Mouse (Mus musculus): ENCODE measurements around the gene Cdc42ep4. TPM values are rescaled to one million over a fixed set of nuclear protein-coding genes. Genes with fewer than 3 reads are reported as not detected.
A peak's percentile ranks its signal among the peaks of the same experiment; 100 is the strongest.

The Cdc42ep4 gene
- polyA plus RNA-seq, 1 experiment = 13.3 TPM

GRCm38 (mm10) chr11:113683627-113683956, 68.1 kb downstream of the Cdc42ep4 start:
- TF ChIP-seq MYOG (IDR thresholded peaks at IDR 0.05; ENCODE audit: control insufficient read depth in 1 of 3, insufficient read depth in 1 of 3, insufficient read length in 2 of 3, low read depth in 2 of 3) (peak in 1 of 3 experiments; percentile 28), TCF3 (IDR thresholded peaks at IDR 0.05; ENCODE audit: insufficient read length, low read depth) (no peak), MYOD1 (IDR thresholded peaks at IDR 0.05; ENCODE audit: control insufficient read depth in 1 of 3, insufficient read length in 2 of 3, low read depth in 2 of 3) (peak in 1 of 3 experiments; percentile 0)
- Histone ChIP-seq H3K27me3 (ENCODE audit: control insufficient read depth, insufficient read depth, insufficient read length) (no peaks in the 10 kb centered on the region), H3K4me2 (ENCODE audit: low read depth) (no peak overlapping the region), H3K36me3 (ENCODE audit: control insufficient read depth, insufficient read depth) (peaks cover 9% of the 10 kb centered on the region), H3K79me2 (ENCODE audit: control insufficient read depth, insufficient read depth) (peaks cover 71% of the 10 kb centered on the region), H3ac (ENCODE audit: control insufficient read depth, insufficient read length) (peak overlapping the region; percentile 93), H3K4me3 (peak overlapping the region; percentile 83)

GRCm38 (mm10) chr11:113682897-113683626, 68.6 kb downstream of the Cdc42ep4 start:
- Histone ChIP-seq H3K4me2 (ENCODE audit: low read depth) (peak overlapping the region; percentile 99), H3K4me3 (peak overlapping the region; percentile 83), H3K27me3 (ENCODE audit: control insufficient read depth, insufficient read depth, insufficient read length) (no peaks in the 10 kb centered on the region), H3ac (ENCODE audit: control insufficient read depth, insufficient read length) (peak overlapping the region; percentile 93), H3K36me3 (ENCODE audit: control insufficient read depth, insufficient read depth) (peaks cover 9% of the 10 kb centered on the region), H3K79me2 (ENCODE audit: control insufficient read depth, insufficient read depth) (peaks cover 76% of the 10 kb centered on the region)
- TF ChIP-seq POLR2A (IDR thresholded peaks at IDR 0.05; ENCODE audit: insufficient read length, low read depth) = peak; percentile 17
- no peak for TF ChIP-seq MAX (IDR thresholded peaks at IDR 0.05; ENCODE audit: low read depth)
- TF ChIP-seq SRF (IDR thresholded peaks at IDR 0.05; ENCODE audit: control insufficient read depth, insufficient read length, low read depth) = no peak
- TF ChIP-seq CEBPB (IDR thresholded peaks at IDR 0.05; ENCODE audit: insufficient read depth, poor library complexity, severe bottlenecking) = no peak
- no peak for TF ChIP-seq E2F4 (IDR thresholded peaks at IDR 0.05; ENCODE audit: insufficient read depth)
- peak in 2 of 3 experiments; percentile 34 to 75 for TF ChIP-seq MYOD1 (IDR thresholded peaks at IDR 0.05; ENCODE audit: control insufficient read depth in 1 of 3, insufficient read length in 2 of 3, low read depth in 2 of 3)
- peak in 1 of 3 experiments; percentile 23 for TF ChIP-seq MYOG (IDR thresholded peaks at IDR 0.05; ENCODE audit: control insufficient read depth in 1 of 3, insufficient read depth in 1 of 3, insufficient read length in 2 of 3, low read depth in 2 of 3)

- peak; percentile 17 for TF ChIP-seq USF1 (IDR thresholded peaks at IDR 0.05; ENCODE audit: low read depth)
- no peak for TF ChIP-seq POLR2AphosphoS2 (IDR thresholded peaks at IDR 0.05; ENCODE audit: insufficient read length, low read depth)
- TF ChIP-seq CEBPB (IDR thresholded peaks at IDR 0.05; ENCODE audit: insufficient read depth, poor library complexity, severe bottlenecking) = no peak
- H3K36me3 ChIP-seq (ENCODE audit: control insufficient read depth, insufficient read depth) = peaks cover 2% of the 10 kb centered on the region
- peak overlapping the region; percentile 83 for H3K4me3 ChIP-seq
- H3ac ChIP-seq (ENCODE audit: control insufficient read depth, insufficient read length) = no peak overlapping the region
- peak overlapping the region; percentile 99 for H3K4me2 ChIP-seq (ENCODE audit: low read depth)
- no peaks in the 10 kb centered on the region for H3K27me3 ChIP-seq (ENCODE audit: control insufficient read depth, insufficient read depth, insufficient read length)
- peaks cover 86% of the 10 kb centered on the region for H3K79me2 ChIP-seq (ENCODE audit: control insufficient read depth, insufficient read depth)
Measured at GRCm38 (mm10) chr11:113681979-113682378, 69.7 kb downstream of the Cdc42ep4 start.

GRCm38 (mm10) chr11:113680954-113681353, 70.7 kb downstream of the Cdc42ep4 start:
- H3K4me3 ChIP-seq = no peak overlapping the region
- no peaks in the 10 kb centered on the region for H3K27me3 ChIP-seq (ENCODE audit: control insufficient read depth, insufficient read depth, insufficient read length)
- no peak overlapping the region for H3ac ChIP-seq (ENCODE audit: control insufficient read depth, insufficient read length)
- H3K79me2 ChIP-seq (ENCODE audit: control insufficient read depth, insufficient read depth) = peaks cover 90% of the 10 kb centered on the region
- peaks cover 3% of the 10 kb centered on the region for H3K36me3 ChIP-seq (ENCODE audit: control insufficient read depth, insufficient read depth)
- peak in 2 of 3 experiments; percentile 43 to 74 for TF ChIP-seq MYOD1 (IDR thresholded peaks at IDR 0.05; ENCODE audit: control insufficient read depth in 1 of 3, insufficient read length in 2 of 3, low read depth in 2 of 3)
- no peak for TF ChIP-seq POLR2A (IDR thresholded peaks at IDR 0.05; ENCODE audit: insufficient read length, low read depth)
- TF ChIP-seq MYOG (IDR thresholded peaks at IDR 0.05; ENCODE audit: control insufficient read depth in 1 of 3, insufficient read depth in 1 of 3, insufficient read length in 2 of 3, low read depth in 2 of 3) = peak in 2 of 3 experiments; percentile 29 to 73
- no peak for TF ChIP-seq REST (IDR thresholded peaks at IDR 0.05; ENCODE audit: insufficient read depth, insufficient read length)
- H3K4me2 ChIP-seq (ENCODE audit: low read depth) = peak overlapping the region; percentile 99

- H3K79me2 ChIP-seq (ENCODE audit: control insufficient read depth, insufficient read depth) = peaks cover 99% of the 10 kb centered on the region
- H3K36me3 ChIP-seq (ENCODE audit: control insufficient read depth, insufficient read depth) = peaks cover 3% of the 10 kb centered on the region
- H3K27me3 ChIP-seq (ENCODE audit: control insufficient read depth, insufficient read depth, insufficient read length) = no peaks in the 10 kb centered on the region
- no peak overlapping the region for H3ac ChIP-seq (ENCODE audit: control insufficient read depth, insufficient read length)
- H3K4me2 ChIP-seq (ENCODE audit: low read depth) = no peak overlapping the region
- no peak overlapping the region for H3K4me3 ChIP-seq
- TF ChIP-seq POLR2A (IDR thresholded peaks at IDR 0.05; ENCODE audit: insufficient read length, low read depth) (no peak), E2F4 (IDR thresholded peaks at IDR 0.05; ENCODE audit: insufficient read depth) (no peak), MYOD1 (IDR thresholded peaks at IDR 0.05; ENCODE audit: control insufficient read depth in 1 of 3, insufficient read length in 2 of 3, low read depth in 2 of 3) (no peak), REST (IDR thresholded peaks at IDR 0.05; ENCODE audit: insufficient read depth, insufficient read length) (no peak), MYOG (IDR thresholded peaks at IDR 0.05; ENCODE audit: control insufficient read depth in 1 of 3, insufficient read depth in 1 of 3, insufficient read length in 2 of 3, low read depth in 2 of 3) (no peak), CEBPB (IDR thresholded peaks at IDR 0.05; ENCODE audit: insufficient read depth, poor library complexity, severe bottlenecking) (no peak), POLR2AphosphoS2 (IDR thresholded peaks at IDR 0.05; ENCODE audit: insufficient read length, low read depth) (no peak)
Measured at GRCm38 (mm10) chr11:113678373-113678772, 73.3 kb downstream of the Cdc42ep4 start.

All from myocyte (in vitro differentiated cells).